Mouse (Mus musculus) E14TG2a.4 (cell line): Measurements from ENCODE around the gene Cage1.

Experiments
- H3K27me3 ChIP-seq: 2 replicates; pipeline ENCODE4 v1.6.1; 2014; ENCODE audit warnings: low read length, control low read depth; ENCODE audit not compliant: insufficient read depth
- H3K36me3 ChIP-seq: 2 replicates; pipeline ENCODE4 v1.6.1; 2014; ENCODE audit warnings: low read length, control low read depth; ENCODE audit not compliant: insufficient read depth
- H3K4me1 ChIP-seq: replicated peaks from 2 replicates; pipeline ENCODE4 v1.6.1; 2014; ENCODE audit warnings: low read depth, low read length, control low read depth
- H3K4me3 ChIP-seq: replicated peaks from 2 replicates; pipeline ENCODE4 v1.5.1; 2014; ENCODE audit warnings: mild to moderate bottlenecking, low read length
- H3K9me3 ChIP-seq: 2 replicates; pipeline ENCODE4 v1.6.1; 2014; ENCODE audit warnings: low read length, control low read depth
- CTCF ChIP-seq: conservative IDR thresholded peaks from 2 replicates; pipeline ENCODE4 v1.5.1; 2014; ENCODE audit warnings: low read length
- NANOG ChIP-seq: IDR thresholded peaks from 2 replicates; pipeline ENCODE4 v1.6.1; 2014; ENCODE audit warnings: borderline replicate concordance, low read length, mixed read lengths
- POU5F1 ChIP-seq: IDR thresholded peaks from 2 replicates; pipeline ENCODE4 v1.6.1; 2014; ENCODE audit warnings: low read length, borderline replicate concordance

Cage1 gene

GRCm38 (mm10) chr13:37967052-37967437 is 69.8 kb downstream of the Cage1 start:
- TF ChIP-seq NANOG (no peak), CTCF (no peak), POU5F1 (no peak)
- no peaks in the 10 kb centered on the region for H3K9me3 ChIP-seq
- 0 out of 2 replicates have a peak, but pooled peaks cover 7% of the 10 kb centered on the region for H3K36me3 ChIP-seq
- peak overlapping the region; percentile 57 for H3K4me3 ChIP-seq
- H3K27me3 ChIP-seq = 0 out of 2 replicates have a peak, but pooled peaks cover 7% of the 10 kb centered on the region
- peaks cover 62% of the 10 kb centered on the region for H3K4me1 ChIP-seq

GRCm38 (mm10) chr13:37966256-37967051 is 70.4 kb downstream of the Cage1 start:
- 0 out of 2 replicates have a peak, but pooled peaks cover under 1% of the 10 kb centered on the region for H3K36me3 ChIP-seq
- peak overlapping the region; percentile 67 for H3K4me3 ChIP-seq
- H3K4me1 ChIP-seq = peaks cover 62% of the 10 kb centered on the region
- H3K9me3 ChIP-seq = no peaks in the 10 kb centered on the region
- H3K27me3 ChIP-seq = 0 out of 2 replicates have a peak, but pooled peaks cover 7% of the 10 kb centered on the region
- no peak for TF ChIP-seq CTCF
- TF ChIP-seq NANOG = no peak
- no peak for TF ChIP-seq POU5F1

- Histone ChIP-seq H3K4me1 (peaks cover 58% of the 10 kb centered on the region), H3K9me3 (no peaks in the 10 kb centered on the region), H3K27me3 (0 out of 2 replicates have a peak, but pooled peaks cover 7% of the 10 kb centered on the region), H3K36me3 (no peaks in the 10 kb centered on the region), H3K4me3 (peak overlapping the region; percentile 67)
- TF ChIP-seq CTCF = peak; percentile 98
- TF ChIP-seq POU5F1 = no peak
These were observed 71.5 kb downstream of the Cage1 start for GRCm38 (mm10) chr13:37965126-37965914.

- no peaks in the 10 kb centered on the region for H3K36me3 ChIP-seq
- H3K9me3 ChIP-seq = no peaks in the 10 kb centered on the region
- peak overlapping the region; percentile 67 for H3K4me3 ChIP-seq
- 0 out of 2 replicates have a peak, but pooled peaks cover 7% of the 10 kb centered on the region for H3K27me3 ChIP-seq
- TF ChIP-seq POU5F1 = no peak
- TF ChIP-seq NANOG = no peak
- no peak for TF ChIP-seq CTCF
- peaks cover 64% of the 10 kb centered on the region for H3K4me1 ChIP-seq
These were observed 72.5 kb downstream of the Cage1 start for GRCm38 (mm10) chr13:37964128-37965087.

GRCm38 (mm10) chr13:37963354-37964007 is 73.4 kb downstream of the Cage1 start:
- Histone ChIP-seq H3K4me3 (peak overlapping the region; percentile 67), H3K27me3 (0 out of 2 replicates have a peak, but pooled peaks cover 9% of the 10 kb centered on the region), H3K36me3 (no peaks in the 10 kb centered on the region), H3K9me3 (no peaks in the 10 kb centered on the region), H3K4me1 (peaks cover 68% of the 10 kb centered on the region)
- TF ChIP-seq NANOG = no peak
- no peak for TF ChIP-seq POU5F1
- TF ChIP-seq CTCF = peak; percentile 87

- peaks cover 61% of the 10 kb centered on the region for H3K4me1 ChIP-seq
- TF ChIP-seq CTCF = no peak; the same call in 1 of the 2 replicates
- TF ChIP-seq NANOG = no peak
- TF ChIP-seq POU5F1 = no peak
- no peak overlapping the region for H3K4me3 ChIP-seq
- 0 out of 2 replicates have a peak, but pooled peaks cover 9% of the 10 kb centered on the region for H3K27me3 ChIP-seq
- H3K9me3 ChIP-seq = no peaks in the 10 kb centered on the region
- H3K36me3 ChIP-seq = no peaks in the 10 kb centered on the region
These were observed 74.3 kb downstream of the Cage1 start for GRCm38 (mm10) chr13:37962541-37962940.

- H3K9me3 ChIP-seq = no peaks in the 10 kb centered on the region
- TF ChIP-seq NANOG = no peak
- TF ChIP-seq POU5F1 = no peak
- no peak for TF ChIP-seq CTCF
- peaks cover 35% of the 10 kb centered on the region for H3K4me1 ChIP-seq
These were observed 76.9 kb downstream of the Cage1 start for GRCm38 (mm10) chr13:37959936-37960335.

More at GRCm38 (mm10) chr13:37959936-37960335, 76.9 kb downstream of the Cage1 start:
- H3K4me3 ChIP-seq = no peak overlapping the region
- no peaks in the 10 kb centered on the region for H3K36me3 ChIP-seq
- H3K27me3 ChIP-seq = peaks cover 12% of the 10 kb centered on the region; the same call in 1 of the 2 replicates
